ENCODE assay signal across 15 mouse cellular contexts in genomic region chr9:67428306-67429047, GRCm38 (mm10).
DNase-seq lines count a peak whose midpoint lies in the region; ATAC-seq lines count a peak whose summit lies in the region.
"Had no signal": no experiment of that assay in that cellular context is flagged by ENCODE, and none has a peak within 500 bp of the region (broad histone marks: within the 10 kb centered on the region; RNA-seq: fewer than 3 reads in every experiment).

No protein-coding gene starts in this region.

- no peaks in the 10 kb centered on the region for H3K9me3 ChIP-seq in kidney, embryonic 14.5 days (ENCODE audit: control insufficient read depth, low read length)
- H3K9me3 ChIP-seq in heart, embryonic 10.5 days, result no peaks in the 10 kb centered on the region
- H3K9me3 ChIP-seq: embryonic facial prominence, embryonic 15.5 days; forebrain, embryonic 13.5 days; liver, embryonic 12.5 days; megakaryocyte, embryonic 14.5 days had no signal

- H3K27me3 ChIP-seq in kidney, embryonic 14.5 days (ENCODE audit: control insufficient read depth, insufficient read depth, low read length), result no peaks in the 10 kb centered on the region
- no peaks in the 10 kb centered on the region for H3K27me3 ChIP-seq in heart, embryonic 10.5 days (ENCODE audit: insufficient read depth, poor library complexity, severe bottlenecking)
- H3K27me3 ChIP-seq: embryonic facial prominence, embryonic 15.5 days; forebrain, embryonic 13.5 days; liver, embryonic 12.5 days; megakaryocyte, embryonic 14.5 days had no signal

- no peak overlapping the region for H3K9ac ChIP-seq in kidney, embryonic 14.5 days (ENCODE audit: low read depth, low read length)
- H3K9ac ChIP-seq: embryonic facial prominence, embryonic 15.5 days; forebrain, embryonic 13.5 days; liver, embryonic 12.5 days had no signal

- H3K4me2 ChIP-seq in kidney, embryonic 14.5 days (replicated peaks; ENCODE audit: low read depth, low read length), result no peak overlapping the region
- H3K4me2 ChIP-seq: embryonic facial prominence, embryonic 15.5 days; forebrain, embryonic 13.5 days; liver, embryonic 12.5 days had no signal

- intact Hi-C loops in heart, postnatal 10 days (cut with DNase I), result loop anchor here (5.0 kb wide), 1 partner anchor 204 kb away; no protein-coding TSS in a partner anchor

- H3K4me1 ChIP-seq in kidney, embryonic 14.5 days (ENCODE audit: control insufficient read depth, insufficient read depth, low read length), result peaks cover 8% of the 10 kb centered on the region; the same call in 1 of the 2 replicates
- H3K4me1 ChIP-seq in heart, embryonic 10.5 days, result peaks cover 42% of the 10 kb centered on the region
- H3K4me1 ChIP-seq: liver, embryonic 12.5 days; megakaryocyte, embryonic 14.5 days had no signal

- no peak overlapping the region for H3K27ac ChIP-seq in kidney, embryonic 14.5 days (ENCODE audit: low read depth, low read length)
- H3K27ac ChIP-seq in heart, embryonic 10.5 days, result peak overlapping the region; percentile 66
- H3K27ac ChIP-seq: embryonic facial prominence, embryonic 15.5 days; forebrain, embryonic 13.5 days; liver, embryonic 12.5 days had no signal

- no peak overlapping the region for H3K4me3 ChIP-seq in kidney, embryonic 14.5 days (ENCODE audit: low read length)
- H3K4me3 ChIP-seq in heart, embryonic 10.5 days, result peak overlapping the region; percentile 28
- H3K4me3 ChIP-seq: embryonic facial prominence, embryonic 15.5 days; forebrain, embryonic 13.5 days; liver, embryonic 12.5 days; megakaryocyte, embryonic 14.5 days had no signal

- no peak for ATAC-seq in kidney, embryonic 14.5 days (ENCODE audit: low FRiP score, low TSS enrichment)
- ATAC-seq: forebrain, embryonic 13.5 days; hindbrain, embryonic 16.5 days; liver, embryonic 12.5 days had no signal

- H3K36me3 ChIP-seq in kidney, embryonic 14.5 days (ENCODE audit: control insufficient read depth, insufficient read depth, low read length), result no peaks in the 10 kb centered on the region
- no peaks in the 10 kb centered on the region for H3K36me3 ChIP-seq in heart, embryonic 10.5 days
- H3K36me3 ChIP-seq: embryonic facial prominence, embryonic 15.5 days; liver, embryonic 12.5 days had no signal

- DNase-seq in kidney, adult 18-20 months, result peak; percentile 52
- peak; percentile 75 for DNase-seq in heart, embryonic 10.5 days (ENCODE audit: low spot score)
- peak; percentile 35 to 61 for DNase-seq in heart, postnatal 10 days
- peak; percentile 62 to 78 for DNase-seq in kidney, postnatal 25 days
- no peak for DNase-seq in urinary bladder, postnatal 10 days (ENCODE audit: low spot score)
- DNase-seq in embryo, embryonic 10.5 days (ENCODE audit: low spot score), result no peak
- DNase-seq in left cerebral cortex, adult 18-20 months (ENCODE audit: low spot score in 2 of 2), result no peak
- DNase-seq: adrenal gland, postnatal 36 days; cerebellum, postnatal 25 days had no signal

- WGBS in kidney, embryonic 14.5 days, result 72% methylated on average over 15 of the region's 15 CpGs
- WGBS in heart, embryonic 10.5 days, result 64% methylated on average over 15 of the region's 15 CpGs

Comparison
In these comparisons a context has a peak if more than half of its experiments do, and no peak if none do; other contexts are left out.
1. DNase-seq: peak in kidney, adult 18-20 months (single experiment), heart, embryonic 10.5 days (single experiment), heart, postnatal 10 days (2 of 2) and kidney, postnatal 25 days (2 of 2); none in urinary bladder, postnatal 10 days (single experiment), embryo, embryonic 10.5 days (single experiment) and left cerebral cortex, adult 18-20 months (0 of 2).